Comparison of ENCODE assay signal across 32 mouse cellular contexts in genomic region chr2:105131811-105132100, GRCm38 (mm10). TPM values are rescaled to one million over a fixed set of nuclear protein-coding genes. Genes with fewer than 3 reads are reported as not detected.
DNase-seq lines count a peak whose midpoint lies in the region; ATAC-seq and TF ChIP-seq lines count a peak whose summit lies in the region.
"Had no signal": no experiment of that assay in that cellular context is flagged by ENCODE, and none has a peak within 500 bp of the region (broad histone marks: within the 10 kb centered on the region; RNA-seq: fewer than 3 reads in every experiment).

No protein-coding gene starts in this region.

- no peak for DNase-seq in heart, adult 2 months
- DNase-seq in kidney, postnatal 0 days (ENCODE audit: low spot score): no peak
- DNase-seq in kidney, postnatal 4 days: no peak
- DNase-seq in embryonic facial prominence, embryonic 10.5 days (ENCODE audit: low spot score): peak; percentile 30
- DNase-seq in limb, embryonic 10.5 days (ENCODE audit: low spot score): peak; percentile 35
- no peak for DNase-seq in left cerebral cortex, adult 8-10 months (ENCODE audit: low spot score in 2 of 2)
- DNase-seq: adrenal gland, adult 2 months; cerebellum, adult 11 months; cerebellum, adult 9-11 months; gastrocnemius, postnatal 14 days; heart, adult 18-20 months; lung, postnatal 36 days; thymus, postnatal 25 days had no signal

- H3K36me3 ChIP-seq in heart, embryonic 14.5 days (ENCODE audit: control insufficient read depth, insufficient read depth, low read length): no peaks in the 10 kb centered on the region
- no peaks in the 10 kb centered on the region for H3K36me3 ChIP-seq in heart, adult 2 months (ENCODE audit: control insufficient read depth, insufficient read depth, low read length)
- H3K36me3 ChIP-seq in kidney, postnatal 0 days (ENCODE audit: insufficient read depth, low read length): no peaks in the 10 kb centered on the region
- no peaks in the 10 kb centered on the region for H3K36me3 ChIP-seq in embryonic facial prominence, embryonic 10.5 days (replicated peaks)
- no peaks in the 10 kb centered on the region for H3K36me3 ChIP-seq in limb, embryonic 10.5 days
- H3K36me3 ChIP-seq: embryonic facial prominence, embryonic 12.5 days; lung, embryonic 15.5 days; midbrain, embryonic 15.5 days had no signal

- H3K4me2 ChIP-seq in heart, embryonic 14.5 days (ENCODE audit: low read length): peak overlapping the region; percentile 28; the same call in 1 of the 2 replicates
- peak overlapping the region; percentile 68 for H3K4me2 ChIP-seq in kidney, postnatal 0 days (ENCODE audit: low read length)
- H3K4me2 ChIP-seq: embryonic facial prominence, embryonic 12.5 days; lung, embryonic 15.5 days; midbrain, embryonic 15.5 days had no signal

- no peaks in the 10 kb centered on the region for H3K9me3 ChIP-seq in heart, embryonic 14.5 days (ENCODE audit: control insufficient read depth, low read length)
- no peaks in the 10 kb centered on the region for H3K9me3 ChIP-seq in kidney, postnatal 0 days (replicated peaks; ENCODE audit: low read length)
- H3K9me3 ChIP-seq in embryonic facial prominence, embryonic 10.5 days: no peaks in the 10 kb centered on the region
- H3K9me3 ChIP-seq in limb, embryonic 10.5 days (replicated peaks): no peaks in the 10 kb centered on the region
- H3K9me3 ChIP-seq: embryonic facial prominence, embryonic 12.5 days; lung, embryonic 15.5 days; midbrain, embryonic 15.5 days had no signal

- no peak for TF ChIP-seq POLR2A in heart, adult 2 months (IDR thresholded peaks at IDR 0.05; ENCODE audit: insufficient read depth, low read depth, low read length)

- H3K79me2 ChIP-seq in heart, adult 2 months (replicated peaks; ENCODE audit: control insufficient read depth, insufficient read depth, low read length): no peaks in the 10 kb centered on the region

- H3K27ac ChIP-seq in heart, embryonic 14.5 days (replicated peaks in 1 of 2; ENCODE audit: control insufficient read depth in 1 of 2, insufficient read depth in 1 of 2, low read depth in 2 of 2, low read length in 2 of 2): no peak overlapping the region
- H3K27ac ChIP-seq in heart, adult 2 months: no peak overlapping the region; the same call in 1 of the 2 replicates
- H3K27ac ChIP-seq in kidney, postnatal 0 days: no peak overlapping the region
- H3K27ac ChIP-seq in embryonic facial prominence, embryonic 10.5 days (replicated peaks): no peak overlapping the region
- H3K27ac ChIP-seq in limb, embryonic 10.5 days: no peak overlapping the region
- H3K27ac ChIP-seq: embryonic facial prominence, embryonic 12.5 days; hindbrain, postnatal 0 days; liver, embryonic 14.5 days; lung, embryonic 15.5 days; midbrain, embryonic 15.5 days had no signal

- H3K27me3 ChIP-seq in heart, embryonic 14.5 days (ENCODE audit: control insufficient read depth, insufficient read depth, low read length): peaks cover 87% of the 10 kb centered on the region
- H3K27me3 ChIP-seq in heart, adult 2 months (ENCODE audit: control insufficient read depth, insufficient read depth, low read length): peaks cover 10% of the 10 kb centered on the region
- H3K27me3 ChIP-seq in kidney, postnatal 0 days (ENCODE audit: insufficient read depth, low read length): peaks cover 17% of the 10 kb centered on the region
- H3K27me3 ChIP-seq in embryonic facial prominence, embryonic 10.5 days (replicated peaks; ENCODE audit: low read depth, poor library complexity, severe bottlenecking): peaks cover 100% of the 10 kb centered on the region
- H3K27me3 ChIP-seq in limb, embryonic 10.5 days (ENCODE audit: low read depth, poor library complexity, severe bottlenecking): peaks cover 100% of the 10 kb centered on the region

- H3K9ac ChIP-seq in heart, embryonic 14.5 days (ENCODE audit: low read length): no peak overlapping the region
- H3K9ac ChIP-seq in heart, adult 2 months (ENCODE audit: low read depth, low read length): no peak overlapping the region
- H3K9ac ChIP-seq in kidney, postnatal 0 days (ENCODE audit: low read depth, low read length): no peak overlapping the region; the same call in 1 of the 2 replicates
- H3K9ac ChIP-seq: embryonic facial prominence, embryonic 12.5 days; forebrain, postnatal 0 days; liver, embryonic 14.5 days; lung, embryonic 15.5 days; midbrain, embryonic 15.5 days had no signal

- whole genome bisulfite sequencing in heart, embryonic 14.5 days: 17% methylated on average over 2 of the region's 2 CpGs
- WGBS in heart, adult 2 months: 53% methylated on average over 2 of the region's 2 CpGs
- 24% methylated on average over 2 of the region's 2 CpGs for WGBS in kidney, postnatal 0 days
- whole genome bisulfite sequencing in embryonic facial prominence, embryonic 10.5 days: 4% methylated on average over 2 of the region's 2 CpGs
- 3% methylated on average over 2 of the region's 2 CpGs for WGBS in limb, embryonic 10.5 days

- TF ChIP-seq CTCF in heart, adult 2 months (IDR thresholded peaks at IDR 0.05): no peak
- no peak for TF ChIP-seq CTCF in kidney, postnatal 0 days (IDR thresholded peaks at IDR 0.05; ENCODE audit: low read depth)

- no peak overlapping the region for H3K4me3 ChIP-seq in heart, embryonic 14.5 days (ENCODE audit: control insufficient read depth in 1 of 2, insufficient read depth in 1 of 2, low read depth in 1 of 2, low read length in 2 of 2)
- H3K4me3 ChIP-seq in heart, adult 2 months: no peak overlapping the region
- peak overlapping the region; percentile 24; the same call in 1 of the 2 replicates for H3K4me3 ChIP-seq in kidney, postnatal 0 days (replicated peaks; ENCODE audit: low read depth, low read length)
- no peak overlapping the region for H3K4me3 ChIP-seq in embryonic facial prominence, embryonic 10.5 days
- H3K4me3 ChIP-seq in limb, embryonic 10.5 days: no peak overlapping the region
- H3K4me3 ChIP-seq: embryonic facial prominence, embryonic 12.5 days; lung, embryonic 15.5 days; midbrain, embryonic 15.5 days had no signal

- intact Hi-C loops in heart, adult 2 months (cut with DNase I): loop anchor here (5.0 kb wide), 2 partner anchors 41 to 114 kb away; partner anchors contain the start of gene Eif3m

- H3K4me1 ChIP-seq in heart, embryonic 14.5 days (ENCODE audit: control insufficient read depth in 2 of 2, insufficient read depth in 2 of 2, low read length in 2 of 2): peaks cover 9 to 20% of the 10 kb centered on the region in 2 experiments; a peak in 3 of 4 replicates
- H3K4me1 ChIP-seq in heart, adult 2 months (ENCODE audit: control insufficient read depth, insufficient read depth, low read length): peaks cover 4% of the 10 kb centered on the region; the same call in 1 of the 2 replicates
- H3K4me1 ChIP-seq in kidney, postnatal 0 days (replicated peaks; ENCODE audit: insufficient read depth, low read length): peaks cover 11% of the 10 kb centered on the region; the same call in 1 of the 2 replicates
- peaks cover 28% of the 10 kb centered on the region for H3K4me1 ChIP-seq in embryonic facial prominence, embryonic 10.5 days
- H3K4me1 ChIP-seq in limb, embryonic 10.5 days: peaks cover 47% of the 10 kb centered on the region

- no peak for ATAC-seq in heart, embryonic 14.5 days (ENCODE audit: insufficient number of reproducible peaks, insufficient read depth, low FRiP score, low read depth)
- no peak for ATAC-seq in kidney, postnatal 0 days (replicated peaks; ENCODE audit: low FRiP score, low read depth)
- ATAC-seq: forebrain, postnatal 0 days; hindbrain, postnatal 0 days; intestine, embryonic 16.5 days; midbrain, embryonic 15.5 days had no signal

- TF ChIP-seq EP300 in heart, adult 2 months (IDR thresholded peaks at IDR 0.05; ENCODE audit: insufficient read depth, low read depth, low read length): no peak

RNA-seq across cellular contexts. Expression of gene Wt1, which starts 5.4 kb away (rescaled TPM):
- 23.1 and 23.6 TPM in 2 replicates for polyA plus RNA-seq in heart, embryonic 14.5 days (2014; fragmentation: Nextera tagmentation; extraction: Ambion mirVana)
- 1 to 10 TPM; 4.2 to 5.7 TPM for total RNA-seq in heart, adult 2 months (2021)
- 6.5 and 7.6 TPM in 2 replicates for polyA plus RNA-seq in heart, adult 2 months (2012; rRNA removed)
- 93.6 and 95.7 TPM in 2 replicates for polyA plus RNA-seq in kidney, postnatal 0 days (2015; fragmentation: Nextera tagmentation; extraction: Ambion mirVana)
- polyA plus RNA-seq in embryonic facial prominence, embryonic 10.5 days (2016; fragmentation: Nextera tagmentation; extraction: Ambion mirVana): 0.25 and 0.44 TPM in 2 replicates
- polyA plus RNA-seq in limb, embryonic 10.5 days (2016; fragmentation: Nextera tagmentation; extraction: Ambion mirVana): 5.6 and 6.6 TPM in 2 replicates
- under 1 TPM; 0.32 to 0.79 (median 0.53) TPM for total RNA-seq in left cerebral cortex, adult 8-10 months (2022)
- total RNA-seq: common myeloid progenitor, adult 5-6 weeks; gastrocnemius, postnatal 14 days; hematopoietic stem cell, adult 5-6 weeks; layer of hippocampus, adult 8-10 months; megakaryocyte-erythroid progenitor cell, adult 5-6 weeks; MEL had no signal
- polyA plus RNA-seq: C2C12 had no signal

RNA-seq across cellular contexts. Expression of gene Gm11060, which starts 39.9 kb away (rescaled TPM):
- polyA plus RNA-seq in heart, embryonic 14.5 days (2014; fragmentation: Nextera tagmentation; extraction: Ambion mirVana): not detected in 2 replicates
- not detected for total RNA-seq in heart, adult 2 months (2021)
- not detected in 2 replicates for polyA plus RNA-seq in heart, adult 2 months (2012; rRNA removed)
- polyA plus RNA-seq in kidney, postnatal 0 days (2015; fragmentation: Nextera tagmentation; extraction: Ambion mirVana): not detected in 2 replicates
- polyA plus RNA-seq in embryonic facial prominence, embryonic 10.5 days (2016; fragmentation: Nextera tagmentation; extraction: Ambion mirVana): not detected in 2 replicates
- polyA plus RNA-seq in limb, embryonic 10.5 days (2016; fragmentation: Nextera tagmentation; extraction: Ambion mirVana): not detected in 2 replicates
- not detected for total RNA-seq in left cerebral cortex, adult 8-10 months (2022)
- total RNA-seq: adrenal gland, adult 2 months; adrenal gland, postnatal 4 days; common myeloid progenitor, adult 5-6 weeks; forebrain, postnatal 0 days; gastrocnemius, postnatal 14 days; heart, adult 18-20 months; hematopoietic stem cell, adult 5-6 weeks; hindbrain, postnatal 0 days; layer of hippocampus, adult 8-10 months; left cerebral cortex, postnatal 25 days; megakaryocyte-erythroid progenitor cell, adult 5-6 weeks; MEL had no signal
- polyA plus RNA-seq: adrenal gland, adult 2 months; C2C12; embryonic facial prominence, embryonic 12.5 days; forebrain, embryonic 11.5 days; forebrain, postnatal 0 days; hindbrain, postnatal 0 days; intestine, embryonic 16.5 days; limb, embryonic 14.5 days; liver, embryonic 14.5 days; lung, embryonic 15.5 days; midbrain, embryonic 15.5 days; small intestine, adult 2 months had no signal

Comparison
In these comparisons a context has a peak if more than half of its experiments do, and no peak if none do; other contexts are left out.
1. DNase-seq: peak in embryonic facial prominence, embryonic 10.5 days (single experiment) and limb, embryonic 10.5 days (single experiment); none in heart, adult 2 months (0 of 2), kidney, postnatal 0 days (single experiment), kidney, postnatal 4 days (0 of 2) and left cerebral cortex, adult 8-10 months (0 of 2).